Mouse (Mus musculus) lung, adult 2 months (tissue): ENCODE measurements around the gene Trub2. TPM values are rescaled to one million over a fixed set of nuclear protein-coding genes. Genes with fewer than 3 reads are reported as not detected.

Experiments
- DNase-seq: peaks from one replicate; pipeline ENCODE4 v3.0.0; 2022
- H3K4me1 ChIP-seq: fragments of 200-500 bp; 2 replicates; pipeline ENCODE4 v1.6.1; 2011; ENCODE audit warnings: low read length; ENCODE audit not compliant: control insufficient read depth, insufficient read depth
- H3K4me3 ChIP-seq: fragments of 200-500 bp; replicated peaks from 2 replicates; pipeline ENCODE3; 2011; ENCODE audit warnings: low read depth, mild to moderate bottlenecking, control low read depth, low read length; ENCODE audit errors: extremely low read depth
- CTCF ChIP-seq: fragments of 200-500 bp; IDR thresholded peaks from 2 replicates; pipeline ENCODE4 v1.5.1; 2011; ENCODE audit warnings: mild to moderate bottlenecking, low read length, control low read depth; ENCODE audit not compliant: insufficient read depth
- POLR2A ChIP-seq: fragments of 200-500 bp; IDR thresholded peaks from 2 replicates; pipeline ENCODE4 v1.6.1; 2011; ENCODE audit warnings: low read depth, mild to moderate bottlenecking, control low read depth, low read length, borderline replicate concordance; ENCODE audit errors: extremely low read depth
- WGBS: fragments of 180-500 bp; shearing (Covaris S2); methylation state at CpG from one replicate; pipeline ENCODE4 v1.1.7; 2018; 5-methylcytosine and 5-hydroxymethylcytosine counted together
- polyA plus RNA-seq: library from polyadenylated mRNA; depleted of rRNA; stranded (reverse); fragments of >200 nt; gene quantifications from 2 replicates; pipeline ENCODE4 v1.2.3, GENCODE M21; 2012; rRNA removed

The Trub2 gene
- polyA plus RNA-seq = 23.7 and 36.8 TPM in 2 replicates

DNA sequence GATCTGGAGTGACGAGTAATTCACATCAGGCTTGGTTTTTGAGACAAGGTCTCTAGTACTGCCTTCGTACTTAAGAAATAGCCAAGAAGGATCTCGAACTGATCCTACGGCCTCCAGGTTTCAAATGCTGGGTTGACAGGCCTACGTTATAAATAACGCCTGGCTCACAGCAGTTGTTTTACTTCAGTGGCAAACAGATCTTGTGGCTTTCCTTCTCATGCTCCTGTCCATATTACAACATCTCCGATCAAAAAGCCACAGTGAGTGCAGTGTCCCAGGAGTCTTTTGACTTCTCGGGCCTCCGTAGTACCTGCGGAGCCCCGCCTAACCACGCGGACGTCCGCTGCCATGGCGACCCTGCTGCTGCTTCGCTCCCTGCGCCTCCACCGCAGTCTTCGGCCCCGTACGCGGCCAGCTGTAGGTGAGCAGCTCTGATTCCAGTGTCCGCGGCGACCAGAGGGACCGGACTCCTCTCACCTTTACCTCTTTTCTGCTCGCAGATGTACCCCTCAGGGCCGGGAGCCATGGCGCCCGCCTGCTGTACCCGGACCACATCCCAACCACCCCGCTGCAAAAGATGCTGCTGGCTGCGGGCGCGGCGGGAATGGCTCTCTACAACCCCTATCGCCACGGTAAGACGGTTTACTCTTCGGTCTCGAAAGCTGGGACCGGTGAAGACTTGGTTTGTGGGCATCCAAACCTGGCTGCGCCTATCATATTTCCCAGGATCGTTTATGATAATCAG lies at the start of gene Trub2:
Gene Trub2, minus strand, starts transcription at position 566 of the 745 bp plus-strand sequence.
- Histone ChIP-seq H3K4me3 (peak within 1 kb of the TSS; percentile 100), H3K4me1 (peaks cover 11% of the 10 kb centered on the region)
- peak; percentile 83 for DNase-seq
- under 1% methylated on average over 45 of the region's 45 CpGs for WGBS
- TF ChIP-seq POLR2A (peak; percentile 40; the same call in 1 of the 2 replicates), CTCF (no peak)

DNA sequence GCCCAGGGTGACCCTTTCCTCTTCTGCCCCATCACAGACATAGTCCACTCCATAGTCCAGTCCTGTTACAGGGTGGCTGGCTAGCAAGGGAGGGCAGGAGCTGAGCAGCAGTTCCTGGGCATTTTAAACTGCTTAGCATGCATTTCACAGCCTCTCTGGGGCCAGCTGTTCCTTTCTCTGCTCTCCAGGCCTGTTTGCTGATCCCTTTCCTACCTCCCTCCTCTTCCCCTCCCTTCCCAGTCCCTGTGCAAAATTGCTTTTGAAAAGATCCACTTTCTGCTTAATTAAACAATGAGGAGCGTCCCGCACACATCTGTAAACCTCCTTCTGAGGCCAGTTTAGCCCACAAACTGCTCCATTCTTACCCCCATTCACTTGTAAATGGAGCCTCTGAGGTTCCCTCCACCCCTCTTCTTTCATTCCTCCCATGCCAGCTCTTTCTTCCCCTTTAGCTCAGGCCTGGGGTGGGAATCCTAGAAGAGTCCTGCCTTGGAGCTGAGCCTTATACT lies 47.1 kb upstream of the Trub2 start:
- Histone ChIP-seq H3K4me3 (no peak overlapping the region), H3K4me1 (no peaks in the 10 kb centered on the region)
- no peak for DNase-seq
- TF ChIP-seq CTCF = no peak
- no peak for TF ChIP-seq POLR2A
- 78% methylated on average over 2 of the region's 2 CpGs for whole genome bisulfite sequencing

DNA sequence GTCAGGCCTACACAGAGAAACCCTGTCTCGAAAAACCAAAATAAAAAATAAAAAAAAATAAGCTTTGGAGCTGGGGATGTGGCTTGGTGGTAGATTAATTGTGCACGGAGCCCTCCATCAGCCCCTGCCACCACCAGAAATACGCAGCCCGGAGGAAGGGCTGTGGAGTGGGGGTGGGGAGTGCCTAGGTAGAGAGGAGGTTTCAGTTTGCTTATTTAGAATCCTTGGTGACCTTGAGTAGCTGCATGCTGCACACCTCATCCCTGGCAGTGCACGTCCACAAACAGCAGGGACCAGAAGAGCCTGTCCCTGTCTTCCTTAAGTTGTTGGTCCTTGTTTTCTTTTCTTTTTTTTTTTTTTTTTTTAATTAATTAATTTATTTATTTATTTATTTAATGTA lies 45.5 kb upstream of the Trub2 start:
- DNase-seq = no peak
- TF ChIP-seq CTCF (no peak), POLR2A (no peak)
- H3K4me1 ChIP-seq = no peaks in the 10 kb centered on the region
- 95% methylated on average over 5 of the region's 5 CpGs for WGBS
- no peak overlapping the region for H3K4me3 ChIP-seq

GRCm38 (mm10) chr2:29831106-29831505 lies 42.8 kb upstream of the Trub2 start:
- no peak overlapping the region for H3K4me3 ChIP-seq
- WGBS = 84% methylated on average over 4 of the region's 4 CpGs
- no peak for TF ChIP-seq CTCF
- TF ChIP-seq POLR2A = no peak
- no peak for DNase-seq
- peaks cover 4% of the 10 kb centered on the region for H3K4me1 ChIP-seq

GRCm38 (mm10) chr2:29827709-29828024 lies 39.4 kb upstream of the Trub2 start:
- Histone ChIP-seq H3K4me3 (peak overlapping the region; percentile 81), H3K4me1 (peaks cover 4% of the 10 kb centered on the region)
- 2% methylated on average over 12 of the region's 12 CpGs for WGBS
- DNase-seq = no peak
- no peak for TF ChIP-seq POLR2A
- TF ChIP-seq CTCF = no peak

DNA sequence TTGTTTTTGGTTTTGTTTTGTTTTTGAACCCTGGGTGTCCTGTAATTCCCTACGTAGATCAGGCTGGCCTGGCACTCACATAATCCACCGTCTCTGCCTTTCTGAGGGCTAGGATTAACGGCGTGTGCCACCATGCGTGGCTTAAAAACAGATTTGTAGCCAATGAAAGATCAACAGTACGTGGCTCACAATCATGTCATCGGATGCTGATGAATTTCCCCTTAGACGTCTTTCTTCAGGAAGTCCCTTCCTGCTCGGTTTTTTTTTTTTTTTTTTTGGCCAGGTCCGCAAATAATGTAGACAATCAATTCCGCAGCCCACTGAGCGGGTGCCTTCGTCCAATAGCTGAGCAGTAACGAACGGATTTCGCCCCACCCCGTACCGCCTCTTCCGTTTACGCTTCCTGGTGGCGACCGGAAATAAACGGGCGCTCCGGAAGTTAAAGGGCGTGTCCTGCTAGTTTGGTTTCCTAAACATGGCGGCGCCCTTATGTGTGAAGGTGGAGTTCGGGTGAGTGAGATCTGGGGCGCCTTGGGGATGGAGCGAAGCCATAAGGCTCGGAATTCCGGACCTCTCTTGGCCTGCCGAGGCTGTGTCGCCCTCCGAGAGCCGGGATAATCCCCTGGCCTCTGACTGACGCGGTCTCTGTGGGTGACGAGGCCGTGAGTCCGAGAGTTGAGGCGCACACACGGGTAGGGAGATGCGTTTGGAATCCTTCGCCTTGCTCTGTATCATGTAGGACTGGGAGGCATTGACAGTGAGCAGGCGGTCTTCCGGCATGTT lies 38.8 kb upstream of the Trub2 start:
- under 1% methylated on average over 48 of the region's 48 CpGs for WGBS

DNA sequence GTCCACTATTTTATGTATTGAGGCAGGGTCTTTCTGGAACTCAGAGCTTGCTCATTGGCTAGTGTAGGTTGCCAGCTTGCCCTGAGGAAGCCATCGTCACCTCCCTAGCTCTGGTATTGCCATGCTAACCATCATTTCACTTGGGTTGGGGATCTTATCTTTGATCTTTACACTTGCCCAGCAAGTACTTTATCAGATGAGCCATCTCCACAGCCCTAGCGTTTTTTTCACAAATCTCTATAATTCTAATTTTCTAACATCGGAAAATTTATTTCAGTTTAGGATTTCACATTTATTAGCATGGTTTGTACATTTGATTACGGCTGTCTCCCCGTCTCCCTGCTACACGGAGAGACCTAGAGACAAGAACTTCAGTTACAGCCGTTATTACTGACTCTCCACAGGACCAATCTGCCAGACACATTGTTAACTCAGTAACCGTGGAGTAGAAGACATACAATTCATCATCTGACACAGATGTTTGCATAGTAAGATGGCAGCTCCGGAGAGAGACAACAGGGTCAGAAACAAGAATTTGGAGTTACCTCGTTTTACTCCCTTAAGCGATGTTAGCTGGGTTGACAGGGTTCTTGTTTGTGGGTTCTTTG lies 38.1 kb upstream of the Trub2 start:
- no peak for DNase-seq
- Histone ChIP-seq H3K4me3 (peak overlapping the region; percentile 86), H3K4me1 (peaks cover 4% of the 10 kb centered on the region)
- WGBS = 7% methylated on average over 11 of the region's 11 CpGs
- TF ChIP-seq CTCF = no peak
- no peak for TF ChIP-seq POLR2A

More for the DNA sequence above, 38.8 kb upstream of the Trub2 start:
- Histone ChIP-seq H3K4me1 (peaks cover 4% of the 10 kb centered on the region), H3K4me3 (peak overlapping the region; percentile 86)
- no peak for TF ChIP-seq CTCF
- peak; percentile 59; the same call in 1 of the 2 replicates for TF ChIP-seq POLR2A
- peak; percentile 94 for DNase-seq

- WGBS = under 1% methylated on average over 35 of the region's 35 CpGs
- Histone ChIP-seq H3K4me1 (no peaks in the 10 kb centered on the region), H3K4me3 (peak within 1 kb of the TSS; percentile 55)
- TF ChIP-seq POLR2A (peak; percentile 29; the same call in 1 of the 2 replicates), CTCF (no peak)
- DNase-seq = peak; percentile 54
Measured at GRCm38 (mm10) chr2:29820025-29820817, 31.9 kb upstream of the Trub2 start, which contains the start of gene Urm1. Gene Urm1, plus strand, starts transcription at chr2:29820075.
